Mouse (Mus musculus) C2C12 (cell line): ENCODE measurements around the gene Tnr. TPM values are rescaled to one million over a fixed set of nuclear protein-coding genes. Genes with fewer than 3 reads are reported as not detected.
A peak's percentile ranks its signal among the peaks of the same experiment; 100 is the strongest.

Experiments used
- H3K27me3 ChIP-seq: one replicate; pipeline ENCODE4 v1.6.1; 2011; ENCODE audit not compliant: control insufficient read depth, insufficient read depth, insufficient read length
- H3K36me3 ChIP-seq: one replicate; pipeline ENCODE4 v1.6.1; 2011; ENCODE audit not compliant: control insufficient read depth, insufficient read depth
- H3K4me3 ChIP-seq: one replicate; pipeline ENCODE4 v1.5.1; 2011; ENCODE audit warnings: mild to moderate bottlenecking, control low read depth; ENCODE audit not compliant: poor library complexity, insufficient read depth, severe bottlenecking
- H3K79me2 ChIP-seq: one replicate; pipeline ENCODE4 v1.6.1; 2011; ENCODE audit not compliant: control insufficient read depth, insufficient read depth
- H3K79me3 ChIP-seq: one replicate; pipeline ENCODE4 v1.6.1; 2011; ENCODE audit warnings: low read depth, control low read depth
- H3ac ChIP-seq: one replicate; pipeline ENCODE3; 2011; ENCODE audit warnings: low read depth; ENCODE audit not compliant: control insufficient read depth, insufficient read length
- CEBPB ChIP-seq: IDR thresholded peaks from one replicate; pipeline ENCODE4 v1.6.1; 2011; ENCODE audit warnings: low read depth, mild to moderate bottlenecking, control low read depth, moderate library complexity
- CTCF ChIP-seq: IDR thresholded peaks from one replicate; pipeline ENCODE4 v1.5.1; 2011; ENCODE audit not compliant: control insufficient read depth, insufficient read depth, insufficient read length
- FOSL1 ChIP-seq: IDR thresholded peaks from one replicate; pipeline ENCODE4 v1.8.0; 2011; ENCODE audit warnings: mild to moderate bottlenecking, low read length; ENCODE audit not compliant: poor library complexity, insufficient read depth, severe bottlenecking
- MAX ChIP-seq: IDR thresholded peaks from one replicate; pipeline ENCODE4 v1.6.1; 2011; ENCODE audit warnings: mild to moderate bottlenecking, control low read depth
- MYOD1 ChIP-seq: IDR thresholded peaks from one replicate; pipeline ENCODE4 v1.6.1; 2011; ENCODE audit warnings: low read depth; ENCODE audit not compliant: control insufficient read depth, insufficient read length
- MYOG ChIP-seq: IDR thresholded peaks from one replicate; pipeline ENCODE4 v1.6.1; 2011; ENCODE audit not compliant: control insufficient read depth, insufficient read length; ENCODE audit errors: extremely low read depth
- USF1 ChIP-seq: IDR thresholded peaks from one replicate; pipeline ENCODE4 v1.6.1; 2011; ENCODE audit warnings: low read depth, mild to moderate bottlenecking, control low read depth, moderate library complexity
- polyA plus RNA-seq: library from polyadenylated mRNA; unstranded; fragments of >200 nt; fragmentation: generic; extraction: Trizol; gene quantifications from one replicate; pipeline ENCODE4 v1.2.1, GENCODE M21; 2012; ENCODE audit warnings: missing spikeins

The Tnr gene
- polyA plus RNA-seq, 1 experiment = under 0.01 TPM

- TF ChIP-seq CTCF (no peak), FOSL1 (no peak), CEBPB (no peak), MYOG (no peak), MAX (no peak), MYOD1 (no peak), USF1 (no peak)
- no peaks in the 10 kb centered on the region for H3K36me3 ChIP-seq
- H3ac ChIP-seq = no peak overlapping the region
- H3K4me3 ChIP-seq = no peak overlapping the region
- peaks cover 11% of the 10 kb centered on the region for H3K27me3 ChIP-seq
- H3K79me3 ChIP-seq = no peaks in the 10 kb centered on the region
- H3K79me2 ChIP-seq = no peaks in the 10 kb centered on the region
Observed at GRCm38 (mm10) chr1:159645719-159646118, 122.2 kb downstream of the Tnr start.

GRCm38 (mm10) chr1:159650486-159650885 lies 126.9 kb downstream of the Tnr start:
- peaks cover 12% of the 10 kb centered on the region for H3K27me3 ChIP-seq
- no peaks in the 10 kb centered on the region for H3K79me3 ChIP-seq
- H3K79me2 ChIP-seq = no peaks in the 10 kb centered on the region
- H3K36me3 ChIP-seq = no peaks in the 10 kb centered on the region
- no peak overlapping the region for H3ac ChIP-seq
- H3K4me3 ChIP-seq = no peak overlapping the region
- TF ChIP-seq USF1 (no peak), MAX (no peak), CTCF (no peak), MYOG (no peak), CEBPB (no peak), FOSL1 (no peak), MYOD1 (no peak)

GRCm38 (mm10) chr1:159655241-159655640 lies 131.7 kb downstream of the Tnr start:
- TF ChIP-seq MAX (no peak), CEBPB (no peak), USF1 (no peak), MYOG (no peak), MYOD1 (no peak), CTCF (no peak), FOSL1 (no peak)
- H3K36me3 ChIP-seq = no peaks in the 10 kb centered on the region
- no peak overlapping the region for H3ac ChIP-seq
- no peak overlapping the region for H3K4me3 ChIP-seq
- peaks cover 9% of the 10 kb centered on the region for H3K27me3 ChIP-seq
- no peaks in the 10 kb centered on the region for H3K79me2 ChIP-seq
- H3K79me3 ChIP-seq = no peaks in the 10 kb centered on the region

DNA sequence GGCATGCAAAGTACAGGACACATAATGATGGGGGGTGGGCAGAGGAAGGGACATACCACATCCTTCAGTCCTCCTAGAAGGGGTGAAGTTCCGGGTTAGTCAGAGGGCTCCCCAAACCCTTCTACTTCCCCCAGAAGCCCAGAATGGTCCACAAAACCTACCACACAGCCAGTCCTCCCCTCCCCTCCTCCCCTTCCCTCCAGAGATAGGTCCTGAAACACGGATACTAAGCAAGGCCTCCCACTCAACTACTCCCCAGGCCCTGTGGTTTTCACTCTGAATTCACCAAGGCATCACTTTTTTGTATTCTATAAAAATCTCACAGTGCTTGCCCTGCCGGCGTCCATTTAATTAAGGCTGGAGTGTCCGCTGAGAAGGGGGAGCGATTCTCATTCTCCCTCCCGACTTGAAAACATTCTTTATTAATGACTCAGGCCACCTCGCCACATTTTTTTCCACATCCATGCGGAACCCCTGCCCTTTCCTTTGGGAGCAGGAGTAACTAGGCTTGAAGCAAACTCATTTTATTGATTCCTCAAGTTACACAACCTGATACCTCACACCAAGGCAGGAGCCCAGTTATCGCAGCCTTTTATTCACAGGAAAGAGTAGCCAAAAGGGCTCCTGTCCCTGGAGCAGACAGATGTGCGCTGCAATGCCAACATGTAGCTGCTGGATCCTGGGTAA lies 134.4 kb downstream of the Tnr start:
- Histone ChIP-seq H3K27me3 (peaks cover 5% of the 10 kb centered on the region), H3K79me2 (no peaks in the 10 kb centered on the region), H3K79me3 (no peaks in the 10 kb centered on the region), H3ac (no peak overlapping the region), H3K4me3 (no peak overlapping the region), H3K36me3 (no peaks in the 10 kb centered on the region)
- TF ChIP-seq MYOG (no peak), CEBPB (no peak), USF1 (no peak), MAX (no peak), MYOD1 (no peak), FOSL1 (no peak), CTCF (no peak)

GRCm38 (mm10) chr1:159660620-159661501 lies 137.3 kb downstream of the Tnr start:
- no peak overlapping the region for H3ac ChIP-seq
- no peaks in the 10 kb centered on the region for H3K79me2 ChIP-seq
- H3K27me3 ChIP-seq = no peaks in the 10 kb centered on the region
- no peaks in the 10 kb centered on the region for H3K36me3 ChIP-seq
- H3K4me3 ChIP-seq = no peak overlapping the region
- peak; percentile 50 for TF ChIP-seq CEBPB
- TF ChIP-seq MAX = no peak
- H3K79me3 ChIP-seq = no peaks in the 10 kb centered on the region

DNA sequence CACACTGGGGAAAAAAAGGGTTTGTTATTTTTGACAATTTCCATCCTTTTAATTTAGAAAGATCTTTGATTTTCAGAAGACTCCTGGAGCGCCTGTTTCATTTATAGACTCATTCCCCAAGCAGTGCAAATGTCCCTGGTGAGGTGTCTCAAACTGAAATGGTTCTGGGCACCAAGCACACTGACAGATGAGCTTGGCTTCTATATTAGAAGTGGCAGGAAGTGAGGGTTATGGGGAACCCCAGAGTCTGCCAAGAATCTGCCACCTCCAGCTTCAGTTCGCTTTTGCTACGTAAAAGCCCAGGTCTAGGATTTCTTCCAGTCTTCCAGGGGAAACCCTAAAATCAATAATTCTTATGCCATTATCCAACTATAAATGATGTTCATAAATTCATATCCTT lies 140.9 kb downstream of the Tnr start:
- TF ChIP-seq CTCF (no peak), USF1 (no peak), MYOG (no peak), MYOD1 (no peak), FOSL1 (no peak), MAX (no peak), CEBPB (no peak)
- no peaks in the 10 kb centered on the region for H3K36me3 ChIP-seq

More for the DNA sequence above, 140.9 kb downstream of the Tnr start:
- Histone ChIP-seq H3K79me3 (no peaks in the 10 kb centered on the region), H3K79me2 (no peaks in the 10 kb centered on the region), H3K4me3 (no peak overlapping the region), H3ac (no peak overlapping the region), H3K27me3 (peaks cover 6% of the 10 kb centered on the region)
